Mouse (Mus musculus) cerebellum, adult 11-12 months (tissue): ENCODE measurements around the gene Bhlha15.
A peak's percentile ranks its signal among the peaks of the same experiment; 100 is the strongest.

Source experiments
- DNase-seq: peaks from one replicate; pipeline ENCODE4 v3.0.0; 2022

Bhlha15 gene

DNA sequence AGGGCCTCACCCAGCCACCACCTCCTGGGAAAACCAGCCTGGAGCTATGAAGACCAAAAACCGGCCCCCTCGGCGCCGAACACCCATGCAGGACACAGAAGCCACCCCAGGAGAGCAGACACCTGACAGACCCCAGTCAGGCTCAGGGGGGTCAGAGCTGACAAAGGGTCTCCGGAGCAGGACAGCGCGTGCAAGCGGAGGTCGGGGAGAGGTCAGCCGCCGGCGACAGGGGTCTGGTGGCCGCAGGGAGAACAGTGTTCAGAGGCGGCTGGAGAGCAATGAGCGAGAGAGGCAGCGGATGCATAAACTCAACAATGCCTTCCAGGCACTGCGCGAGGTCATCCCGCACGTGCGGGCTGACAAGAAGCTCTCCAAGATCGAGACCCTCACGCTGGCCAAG is 940 bp downstream of the Bhlha15 start:
- DNase-seq, result no peak

DNA sequence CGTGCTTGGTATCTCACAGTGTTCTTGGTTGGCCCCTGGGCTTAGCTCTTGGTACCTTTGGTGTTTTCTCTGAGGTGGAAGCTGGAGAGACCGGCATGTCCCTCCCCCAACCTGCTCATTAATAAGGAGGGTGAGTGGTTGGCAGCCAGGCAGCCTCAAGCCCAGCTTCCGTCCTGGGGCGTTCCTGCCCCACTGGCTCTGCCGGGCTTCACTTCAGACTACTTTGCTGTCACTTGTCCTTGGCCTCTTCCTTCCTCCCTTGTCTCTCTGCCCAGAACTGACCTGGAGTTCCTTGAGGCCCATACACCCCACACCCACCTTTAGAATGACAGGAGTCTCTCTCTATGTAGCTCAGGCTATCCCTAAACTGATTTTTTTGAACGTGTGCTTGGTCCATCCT is 2.6 kb downstream of the Bhlha15 start:
- DNase-seq, result no peak

DNA sequence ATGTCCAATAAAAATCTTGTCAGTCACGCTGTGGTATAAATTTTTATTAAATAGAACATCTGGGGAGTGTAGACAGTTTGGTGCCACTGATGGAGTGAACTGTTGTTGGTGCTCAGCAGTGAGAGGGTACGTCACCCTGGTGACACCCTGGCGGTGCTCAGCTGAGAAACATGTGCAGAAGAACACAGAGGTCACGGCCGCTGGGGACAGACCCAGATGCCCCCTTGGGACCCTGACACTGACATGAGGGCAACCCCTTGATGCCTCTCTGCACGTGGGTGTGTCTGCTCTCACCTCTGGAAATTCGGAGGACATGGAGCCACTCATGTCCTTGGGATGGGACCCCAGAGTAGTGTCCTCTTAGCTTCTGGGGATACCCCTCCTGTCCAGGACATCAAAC is 4.3 kb downstream of the Bhlha15 start:
- no peak for DNase-seq

DNA sequence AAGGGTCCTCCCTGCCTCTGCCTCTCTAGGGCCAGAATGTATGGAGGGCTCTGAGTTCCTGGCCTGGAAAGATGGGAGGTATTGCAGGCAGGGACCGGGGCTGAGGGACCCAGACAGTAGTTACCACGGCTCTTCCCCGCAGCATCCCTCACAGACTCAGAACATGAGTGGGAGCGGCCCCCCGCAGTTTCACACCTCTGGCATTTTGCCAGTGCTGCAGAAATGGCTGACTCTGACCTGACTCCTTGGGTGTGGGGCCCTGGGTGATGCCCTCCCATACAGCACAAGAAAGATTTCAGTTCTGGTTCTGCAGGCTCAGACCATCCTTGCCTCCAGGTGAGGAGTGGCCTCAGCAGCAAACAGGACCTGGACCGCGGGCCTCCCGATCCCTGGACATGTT is 5.5 kb downstream of the Bhlha15 start:
- no peak for DNase-seq

DNA sequence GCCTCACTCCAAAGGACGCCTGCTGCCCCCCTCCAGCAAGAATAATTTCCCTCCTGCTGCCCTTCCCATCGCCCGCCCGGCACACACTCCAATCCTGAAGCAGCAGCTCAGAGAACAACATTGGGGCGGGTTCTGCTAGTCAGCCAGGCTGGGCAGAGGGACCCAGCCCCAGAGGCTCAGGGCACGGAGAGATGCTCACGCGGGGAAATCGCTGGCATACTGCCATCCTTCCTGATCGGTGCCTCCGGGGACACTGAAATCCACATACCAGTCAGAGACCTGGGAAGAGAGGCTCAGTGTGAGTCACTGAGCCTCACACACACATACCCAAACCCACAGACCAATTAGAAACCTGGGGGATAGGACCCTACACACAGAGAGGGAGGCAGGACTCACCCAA is 10.5 kb downstream of the Bhlha15 start:
- peak; percentile 43 for DNase-seq

DNA sequence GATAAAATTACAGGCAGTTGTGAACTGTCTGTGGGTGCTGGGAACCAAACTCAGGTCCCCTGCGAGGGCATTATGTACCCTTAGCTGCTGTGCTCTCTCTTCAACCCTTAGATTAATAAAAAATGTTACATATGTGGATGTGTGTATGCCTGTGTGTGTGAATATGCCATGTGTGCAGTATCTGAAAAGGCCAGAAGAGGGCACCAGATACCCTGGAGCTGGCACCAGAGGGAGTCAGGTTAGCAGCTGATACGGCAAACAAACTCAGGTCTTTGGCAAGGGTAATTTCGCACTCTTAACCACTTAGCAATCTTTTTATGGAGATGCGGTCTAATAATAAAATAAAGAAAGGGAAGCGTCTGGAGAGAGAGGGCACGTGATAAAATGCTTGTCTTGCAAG is 12.3 kb downstream of the Bhlha15 start:
- DNase-seq, result no peak

DNA sequence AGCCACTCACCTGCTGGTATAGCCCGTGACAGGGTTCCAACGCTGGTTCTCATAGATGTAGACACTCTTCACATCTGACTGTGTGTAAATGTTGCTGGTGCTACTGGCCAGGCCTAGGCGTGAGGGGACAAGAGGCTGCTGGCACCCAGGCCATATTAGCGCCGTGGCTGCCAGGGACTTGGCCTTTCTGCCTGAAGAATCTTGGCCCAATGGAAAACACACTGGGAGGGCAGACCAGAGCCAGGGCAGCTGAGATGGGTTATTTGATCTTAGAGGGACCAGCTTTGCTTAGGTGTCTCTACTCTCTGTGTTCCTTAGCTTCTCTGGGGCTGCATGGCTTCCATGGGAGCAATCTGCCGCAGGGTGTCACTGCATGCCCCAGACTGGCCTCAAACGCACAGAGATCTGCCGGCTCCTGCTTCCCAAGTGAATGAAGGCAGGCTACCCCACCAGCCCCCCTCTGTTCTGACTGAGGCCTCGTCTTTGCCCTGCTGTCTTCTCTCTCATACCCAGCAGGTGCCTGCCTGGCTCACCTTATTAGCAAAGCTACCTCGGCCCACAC is 13.4 kb downstream of the Bhlha15 start:
- peak; percentile 53 for DNase-seq

DNA sequence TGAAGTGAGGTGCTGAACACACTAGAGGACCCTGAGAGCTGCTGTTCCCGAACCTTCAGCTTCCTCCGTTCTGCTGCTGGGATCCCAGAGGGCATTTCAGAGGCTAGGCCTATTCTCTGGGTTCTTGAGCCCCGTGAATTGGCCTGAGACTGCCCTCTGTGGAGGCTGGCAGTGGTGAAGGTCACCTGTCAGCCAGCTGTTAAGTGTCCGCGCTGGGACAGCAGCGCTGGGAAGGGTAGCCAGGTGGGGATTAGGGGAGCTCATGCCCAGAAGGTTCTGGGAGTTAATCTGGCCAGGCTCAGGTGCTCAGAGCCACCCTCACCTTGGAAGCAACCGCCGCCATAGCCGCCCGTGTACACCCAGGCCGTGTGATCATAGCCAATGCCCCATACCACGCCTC is 14.2 kb downstream of the Bhlha15 start:
- DNase-seq, result no peak

DNA sequence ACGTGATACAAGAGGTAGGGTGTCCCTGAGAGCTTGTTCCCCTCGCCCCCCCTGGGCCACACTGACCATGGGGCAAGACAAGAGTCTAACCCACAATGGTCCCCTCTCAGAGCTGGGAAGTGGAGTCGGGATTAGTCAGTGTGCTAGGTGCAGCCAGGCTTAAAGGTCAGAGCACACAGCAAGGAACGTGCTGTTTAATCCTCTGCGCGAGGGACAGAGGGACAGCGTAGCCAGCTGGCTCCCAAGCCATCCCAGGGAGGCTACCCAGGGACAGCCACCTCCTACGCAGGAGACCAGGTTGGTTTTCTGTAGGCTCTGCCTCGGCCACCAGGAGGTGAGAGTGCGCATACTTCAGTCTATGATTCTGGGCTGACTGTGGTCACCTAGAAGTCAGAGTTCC is 14.8 kb downstream of the Bhlha15 start:
- DNase-seq, result peak; percentile 56

DNA sequence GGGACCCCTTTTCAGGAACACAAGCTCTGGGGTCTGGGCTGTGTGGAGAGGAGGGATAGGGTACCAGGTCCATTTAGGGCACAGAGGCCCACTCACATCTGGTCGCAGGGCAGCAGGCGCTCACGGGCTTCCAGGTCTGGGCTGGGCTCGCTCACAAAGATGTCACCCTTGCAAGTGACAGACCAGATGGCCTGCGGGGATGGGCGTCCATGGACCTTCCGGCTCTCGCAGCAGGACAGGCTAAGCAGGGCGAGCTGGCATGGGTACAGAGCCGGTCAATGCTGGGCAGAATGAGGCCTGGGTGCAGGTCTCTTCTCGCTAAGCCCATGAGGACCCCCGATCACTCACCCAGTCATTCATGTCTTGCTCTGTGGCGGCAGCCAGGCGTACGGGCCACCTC is 16.0 kb downstream of the Bhlha15 start:
- DNase-seq, result peak; percentile 67

DNA sequence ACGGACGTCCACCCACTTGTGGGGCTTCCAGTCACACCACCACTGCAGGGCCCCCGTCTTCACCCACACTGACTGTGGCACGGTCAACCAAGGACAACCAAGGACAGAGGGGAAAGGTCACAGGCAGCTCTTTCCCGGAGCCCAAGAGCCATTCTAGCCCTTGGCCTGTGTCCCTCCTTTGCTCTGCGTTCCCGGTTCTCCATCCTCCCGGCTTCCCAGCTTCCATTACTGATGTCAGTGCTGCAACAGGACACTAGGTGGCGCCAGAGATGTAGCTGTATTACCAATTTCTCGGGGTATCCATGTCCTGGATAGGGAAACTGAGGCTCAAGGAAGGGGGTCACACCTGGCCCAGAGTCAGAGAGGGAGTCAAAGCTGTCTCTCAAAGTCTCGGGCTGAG is 17.4 kb downstream of the Bhlha15 start:
- peak; percentile 58 for DNase-seq

DNA sequence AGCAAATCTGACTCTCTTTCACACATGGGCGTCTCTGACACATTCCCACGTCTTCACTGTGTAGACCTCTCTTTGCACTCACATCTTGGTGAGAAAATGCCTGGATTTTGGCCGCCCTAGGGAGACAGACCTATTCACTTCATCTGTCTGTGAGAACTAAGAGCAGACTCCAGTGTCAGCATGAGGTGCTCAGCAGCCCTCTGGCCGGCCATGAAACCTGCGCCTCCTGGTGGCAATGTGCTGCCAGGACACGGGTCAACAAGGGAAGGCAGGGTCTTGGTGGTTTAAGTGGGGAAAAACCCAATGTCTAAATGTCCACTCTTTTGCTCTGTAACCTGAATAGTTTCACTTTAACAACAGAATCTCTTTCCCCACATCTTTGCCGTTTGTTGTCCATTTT is 24.4 kb downstream of the Bhlha15 start:
- peak; percentile 58 for DNase-seq

DNA sequence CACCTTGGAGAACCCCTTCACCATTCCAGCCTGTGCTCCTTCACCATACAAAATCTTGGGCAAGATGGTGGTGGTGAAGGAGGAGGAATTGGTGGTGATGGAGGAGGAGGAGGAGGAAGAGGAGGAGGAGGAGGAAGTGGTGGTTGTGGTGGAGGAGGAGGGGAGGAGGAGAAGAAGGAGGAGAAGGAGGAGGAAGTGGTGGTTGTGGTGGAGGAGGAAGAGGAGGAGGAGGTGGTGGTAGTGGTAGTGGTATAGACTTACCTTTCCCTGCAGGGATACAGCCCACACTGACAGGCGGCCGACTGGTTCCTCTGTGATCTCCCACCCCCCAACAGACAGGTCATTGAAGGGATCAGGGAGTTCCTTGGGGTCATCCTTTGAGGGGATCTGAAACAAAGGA is 25.9 kb downstream of the Bhlha15 start:
- peak; percentile 12 for DNase-seq

DNA sequence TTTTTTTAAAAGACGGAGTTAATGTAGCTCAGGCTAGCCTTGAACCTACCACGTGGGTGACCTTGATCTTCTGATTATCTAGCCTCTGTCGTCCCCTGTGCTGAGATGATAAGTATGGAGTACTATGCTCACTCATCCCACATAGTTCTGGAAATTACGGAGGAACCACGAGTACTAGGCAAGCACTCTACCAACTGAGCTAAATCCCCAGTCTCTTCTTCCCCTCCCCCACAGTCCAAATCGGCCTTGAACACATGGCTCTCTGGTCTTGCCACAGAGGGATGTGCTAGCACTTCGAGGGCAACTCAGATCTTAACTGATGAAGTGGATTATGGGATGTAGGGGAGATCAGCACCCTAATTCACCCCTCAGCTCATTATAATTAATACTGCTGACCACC is 28.0 kb downstream of the Bhlha15 start:
- DNase-seq, result peak; percentile 13

DNA sequence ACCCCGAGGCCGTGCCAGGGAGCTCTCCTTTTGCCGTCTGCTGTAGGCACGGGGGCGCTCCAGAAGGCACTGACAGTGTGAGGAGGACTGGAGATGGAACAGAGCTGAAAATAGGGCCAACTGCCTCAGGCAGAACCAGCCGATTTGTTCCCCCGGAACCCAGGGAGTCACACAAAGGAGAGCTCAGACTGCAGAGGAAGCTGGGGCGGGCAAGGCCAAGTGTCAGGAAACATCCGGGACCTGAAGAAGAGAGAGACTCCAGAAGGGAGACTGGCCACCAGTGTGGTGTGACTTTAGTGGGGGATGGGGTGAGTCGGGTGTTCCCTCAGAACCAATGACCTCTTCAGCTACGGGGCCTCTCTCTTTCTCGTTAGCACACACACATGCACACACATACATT is 29.2 kb downstream of the Bhlha15 start:
- DNase-seq, result no peak

DNA sequence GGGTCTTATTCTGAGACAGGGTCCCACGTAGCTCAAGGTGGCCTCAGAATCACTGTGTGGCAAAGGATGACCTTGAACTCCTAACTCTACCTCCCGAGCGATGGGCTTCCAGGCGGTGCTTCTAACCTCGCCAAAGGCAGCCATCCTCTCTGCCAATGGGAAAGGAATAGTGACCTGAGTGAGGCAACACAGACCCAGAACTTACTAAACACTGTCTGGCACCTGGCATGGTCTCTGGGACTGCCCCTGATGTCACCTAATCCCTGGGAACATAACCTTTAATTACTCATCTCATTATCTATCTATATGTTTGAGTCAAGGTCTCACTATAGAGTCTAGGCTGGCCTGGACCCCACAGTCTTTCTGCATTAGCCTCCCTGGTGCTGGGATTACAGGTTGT is 29.9 kb downstream of the Bhlha15 start:
- no peak for DNase-seq

DNA sequence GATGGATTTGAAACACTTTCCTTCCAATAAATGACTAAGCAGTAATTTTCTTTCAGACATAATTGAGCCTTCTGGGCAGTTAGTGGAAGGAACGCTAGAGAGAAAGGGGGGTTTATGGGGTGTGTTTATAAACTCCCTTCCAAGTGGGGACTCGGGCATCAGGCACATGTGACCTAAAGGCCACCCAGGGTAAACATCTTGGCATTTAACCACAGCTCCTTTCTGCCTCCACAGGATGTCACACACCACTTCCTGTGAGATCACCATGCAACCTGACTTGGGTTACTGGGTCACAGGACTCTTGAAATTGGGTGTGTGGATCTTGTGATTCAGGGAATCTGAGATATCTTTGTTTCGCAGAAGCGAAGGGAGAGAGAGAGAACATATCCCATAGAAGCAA is 31.2 kb downstream of the Bhlha15 start:
- no peak for DNase-seq

DNA sequence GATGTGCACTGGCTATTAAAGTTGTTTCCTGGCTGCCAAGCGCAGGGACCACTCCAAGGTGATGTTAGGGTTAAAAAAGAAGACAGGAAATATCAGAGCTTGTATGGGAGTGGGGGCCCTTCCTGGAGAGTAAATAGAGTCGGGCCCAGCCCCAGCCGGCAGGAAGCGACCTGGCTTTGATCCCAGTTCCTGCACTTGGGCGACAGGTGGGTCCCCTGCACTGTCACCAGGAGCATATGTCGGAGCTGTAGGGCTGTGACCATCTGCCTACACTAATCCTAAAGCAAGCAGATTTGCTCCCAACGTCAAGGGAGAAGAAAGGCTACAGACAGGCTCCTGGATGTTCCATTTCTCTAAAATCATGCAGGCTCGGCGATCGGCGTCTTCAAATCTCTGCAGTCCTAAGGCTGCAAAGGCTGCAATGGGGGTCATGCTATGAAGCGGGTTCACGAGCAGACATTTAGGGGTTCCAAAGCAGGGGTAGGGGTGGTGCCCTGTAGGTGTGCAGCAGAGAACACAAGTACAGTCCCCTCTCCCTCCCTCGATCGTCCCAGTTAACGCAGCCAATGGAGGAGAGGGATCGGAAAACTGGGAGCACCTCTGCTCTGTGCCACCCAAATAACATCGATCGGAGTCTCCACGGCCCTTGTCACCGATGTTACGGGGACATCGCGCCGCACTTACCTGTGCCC is 32.9 kb downstream of the Bhlha15 start:
- peak; percentile 91 for DNase-seq

DNA sequence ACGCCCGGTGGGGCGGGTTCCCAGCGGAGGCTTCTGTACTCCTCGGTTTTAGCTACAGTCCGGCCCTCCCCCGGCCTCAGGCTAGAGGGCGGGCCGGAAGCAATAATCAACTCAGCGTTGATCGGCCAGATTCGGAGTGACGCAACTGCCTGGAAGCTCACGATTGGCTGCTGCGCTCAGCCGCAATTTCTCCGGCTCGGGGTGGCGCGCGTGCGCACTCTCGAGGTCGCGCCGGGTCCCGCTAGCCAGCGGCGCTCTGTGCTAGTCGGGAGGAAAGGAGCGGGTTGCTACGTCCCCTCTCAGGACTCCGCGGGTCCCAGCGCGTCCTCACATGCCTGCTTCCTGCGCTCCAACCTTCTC is 33.4 kb downstream of the Bhlha15 start, which contains the start of gene Tecpr1:
Gene Tecpr1, minus strand, starts transcription at position 113 of the 360 bp plus-strand sequence.
- DNase-seq, result peak; percentile 96

DNA sequence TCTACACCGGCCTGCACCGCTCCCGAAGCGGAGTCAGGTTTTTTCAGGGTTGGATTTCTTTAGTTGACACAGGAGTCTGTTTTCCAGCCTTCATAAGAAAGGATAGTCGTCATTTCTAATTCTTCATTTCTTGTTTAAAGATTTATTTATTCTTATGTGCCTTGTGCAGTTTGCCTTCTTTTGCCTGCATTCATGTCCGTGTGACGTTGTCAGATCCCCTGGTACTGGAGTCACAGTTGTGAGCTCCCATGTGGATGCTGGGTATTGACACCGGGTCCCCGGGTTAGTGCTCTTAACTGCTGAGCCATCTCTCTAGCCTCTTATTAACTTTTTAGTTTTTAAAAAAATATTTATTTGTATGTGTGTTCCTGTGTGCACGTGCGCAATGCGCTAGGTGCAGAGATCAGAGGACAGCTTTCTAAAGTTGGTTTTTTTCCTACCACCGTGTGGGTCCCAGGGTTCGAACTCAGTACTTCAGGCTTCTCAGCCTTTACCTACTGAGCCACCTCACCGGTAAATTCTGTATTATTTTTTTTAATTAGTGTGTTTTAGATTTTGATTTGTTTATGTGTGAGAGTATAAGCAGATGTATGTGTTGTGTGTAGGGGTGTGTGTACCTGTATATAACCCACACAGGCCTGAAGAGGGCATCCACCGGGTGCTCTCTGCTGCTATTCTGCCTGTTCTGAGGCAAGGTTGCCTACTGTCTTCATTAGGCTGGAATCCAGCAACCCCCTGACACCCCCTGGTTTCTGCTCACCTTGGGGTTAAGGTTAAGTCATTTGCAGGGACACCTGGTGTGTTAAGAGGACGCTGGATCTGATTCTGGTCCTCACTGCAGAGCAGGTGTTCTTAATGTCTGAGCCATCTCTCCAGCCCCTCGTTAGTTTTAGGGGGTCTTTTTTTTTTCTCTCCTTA is 34.1 kb downstream of the Bhlha15 start:
- DNase-seq, result peak; percentile 48

DNA sequence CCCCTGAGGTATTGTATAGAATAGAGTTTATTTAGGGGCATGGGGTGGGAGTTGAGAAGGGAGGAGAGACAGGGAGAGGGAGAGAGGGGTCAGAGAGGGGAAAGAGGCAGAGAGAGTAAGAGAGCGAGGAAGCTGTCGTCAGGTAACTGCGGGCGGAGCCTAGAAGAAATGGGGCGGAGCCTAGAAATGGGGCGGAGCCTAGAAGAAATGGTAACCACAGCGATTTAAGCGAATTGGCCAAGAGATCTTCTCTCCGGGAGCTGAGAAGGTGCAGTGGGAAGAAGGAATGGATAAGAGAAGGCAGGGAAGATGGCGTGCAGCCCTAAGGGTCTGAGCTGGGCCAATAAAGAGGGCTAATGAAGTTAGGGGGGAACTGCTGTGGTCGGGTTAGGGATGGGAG is 36.1 kb downstream of the Bhlha15 start:
- DNase-seq, result no peak

DNA sequence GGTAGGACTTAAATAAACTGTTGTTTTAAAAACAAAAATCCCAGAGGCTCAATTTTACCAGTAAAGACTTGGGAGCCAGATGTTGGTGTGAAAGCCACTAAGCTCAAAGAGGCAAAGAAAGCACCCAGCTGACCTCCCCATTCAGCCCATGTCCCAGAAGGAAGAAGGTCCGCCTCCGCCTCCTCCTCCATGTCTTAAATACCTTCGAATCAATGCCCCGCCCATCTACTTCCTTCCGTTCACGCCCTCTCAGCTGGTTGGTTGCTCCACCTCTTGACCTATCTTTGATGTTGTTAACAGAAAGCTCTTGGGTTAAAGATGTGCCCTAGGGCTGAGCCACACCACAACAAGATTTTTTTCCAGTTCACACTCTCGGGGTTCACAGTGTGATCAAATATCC is 40.1 kb downstream of the Bhlha15 start:
- DNase-seq, result no peak

DNA sequence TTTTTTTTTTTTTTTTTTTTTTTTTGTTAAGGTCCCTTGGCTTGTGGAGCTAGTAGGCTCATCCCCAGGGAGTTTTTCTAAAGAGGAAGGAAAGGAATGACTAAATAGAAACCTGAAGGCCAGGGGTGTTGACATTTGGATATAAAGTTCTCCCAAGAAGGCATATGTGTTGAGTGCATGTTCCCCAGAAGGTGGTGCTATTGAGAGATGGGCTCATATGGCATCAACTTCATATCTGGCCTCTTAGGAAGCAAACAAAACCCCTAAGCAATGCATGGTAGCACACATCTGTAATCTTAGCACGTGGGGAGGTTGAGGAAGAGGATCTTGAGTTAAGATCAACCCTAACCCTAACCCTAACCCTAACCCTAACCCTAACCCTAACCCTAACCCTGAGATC is 41.3 kb downstream of the Bhlha15 start:
- DNase-seq, result no peak

DNA sequence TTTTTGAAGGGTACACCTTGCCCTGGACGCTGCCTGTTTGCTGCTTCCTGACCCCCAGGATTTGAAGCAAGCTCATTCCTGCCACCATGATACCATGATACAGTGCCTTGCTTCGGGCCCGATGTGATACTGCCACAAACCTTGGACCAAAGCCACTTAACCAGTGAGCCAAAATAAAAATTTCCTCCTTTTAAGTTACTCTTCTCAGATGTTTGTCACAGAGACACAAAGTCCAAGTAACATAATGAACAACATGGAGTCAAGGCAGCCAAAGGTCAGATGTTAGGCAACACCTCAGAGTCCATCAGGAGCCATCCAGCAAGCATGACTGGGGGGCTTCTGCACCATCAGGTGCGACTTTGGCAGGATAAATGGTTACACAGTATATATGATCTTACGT is 42.4 kb downstream of the Bhlha15 start:
- DNase-seq, result no peak
